Mouse (Mus musculus) thymus, adult 2 months (tissue): ENCODE measurements around the gene Ank3.

ENCODE experiments used
- CTCF ChIP-seq: fragments of 200-500 bp; IDR thresholded peaks from 2 replicates; pipeline ENCODE4 v1.5.1; 2012; ENCODE audit warnings: mild to moderate bottlenecking, control low read depth, low read length, moderate library complexity, borderline replicate concordance; ENCODE audit not compliant: control insufficient read depth, poor library complexity, insufficient read depth; ENCODE audit errors: extremely low read depth
- POLR2A ChIP-seq: fragments of 200-500 bp; IDR thresholded peaks from 2 replicates; pipeline ENCODE4 v1.6.1; 2012; ENCODE audit warnings: mild to moderate bottlenecking, low read length, control low read depth, moderate library complexity; ENCODE audit not compliant: control insufficient read depth, poor library complexity, insufficient read depth; ENCODE audit errors: extremely low read depth

- TF ChIP-seq CTCF = no peak
- TF ChIP-seq POLR2A = no peak
Observed at GRCm38 (mm10) chr10:69690961-69691451, 292.4 kb downstream of the Ank3 start.
